ENCODE assay signal across 19 mouse cellular contexts in the genomic region with DNA sequence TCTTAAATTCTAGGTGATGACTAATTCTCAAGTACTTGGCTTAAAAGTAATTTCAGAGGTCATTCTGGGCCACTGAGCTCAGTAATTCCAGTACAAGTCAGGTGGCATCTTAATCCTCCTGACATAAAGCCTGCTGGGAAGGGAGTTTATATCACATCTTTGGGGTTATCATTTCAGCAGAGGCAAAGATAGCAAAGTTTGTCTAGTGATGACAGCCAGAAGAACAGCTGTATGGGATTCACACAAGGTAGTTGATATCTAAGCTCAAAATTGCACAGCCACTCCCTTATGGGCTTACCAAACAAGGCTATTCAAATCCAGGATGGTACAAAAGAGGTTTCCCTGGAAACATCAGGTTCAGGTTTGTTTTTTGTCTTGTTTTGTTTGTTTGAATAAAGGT. TPM values are rescaled to one million over a fixed set of nuclear protein-coding genes. Genes with fewer than 3 reads are reported as not detected.
"Had no signal": no experiment of that assay in that cellular context is flagged by ENCODE, and none has a peak within 500 bp of the region (broad histone marks: within the 10 kb centered on the region; RNA-seq: fewer than 3 reads in every experiment).

No protein-coding gene starts in this region.

- H3K4me3 ChIP-seq: neural tube, embryonic 12.5 days; neural tube, embryonic 13.5 days; neural tube, embryonic 15.5 days; stomach, embryonic 15.5 days had no signal

- H3K27ac ChIP-seq: neural tube, embryonic 12.5 days; neural tube, embryonic 13.5 days; neural tube, embryonic 15.5 days; stomach, embryonic 15.5 days; stomach, postnatal 0 days had no signal

- H3K4me1 ChIP-seq: neural tube, embryonic 12.5 days; neural tube, embryonic 13.5 days; neural tube, embryonic 15.5 days; stomach, embryonic 15.5 days had no signal

- H3K36me3 ChIP-seq: neural tube, embryonic 12.5 days; neural tube, embryonic 13.5 days; neural tube, embryonic 15.5 days; stomach, embryonic 15.5 days had no signal

- H3K27me3 ChIP-seq: neural tube, embryonic 12.5 days; neural tube, embryonic 13.5 days; neural tube, embryonic 15.5 days; stomach, embryonic 15.5 days had no signal

- H3K9ac ChIP-seq: neural tube, embryonic 12.5 days; neural tube, embryonic 13.5 days; neural tube, embryonic 15.5 days; stomach, embryonic 15.5 days had no signal

- DNase-seq: retina, postnatal 1 day; right cerebral cortex, adult 18-20 months; right cerebral cortex, postnatal 14 days; right cerebral cortex, postnatal 25 days; right cerebral cortex, postnatal 4 days; spleen, adult 18-20 months; thymus, adult 18-20 months; thymus, adult 2 months; thymus, postnatal 14 days; thymus, postnatal 25 days; thymus, postnatal 36 days; thymus, postnatal 4 days had no signal

RNA-seq across cellular contexts. Expression of gene Smpx, which starts 43.7 kb away (rescaled TPM):
- total RNA-seq: neutrophil, adult 5-6 weeks had no signal
- polyA plus RNA-seq: spleen, adult 2 months had no signal
